Mouse (Mus musculus): ENCODE results near the gene Me3.

DNA sequence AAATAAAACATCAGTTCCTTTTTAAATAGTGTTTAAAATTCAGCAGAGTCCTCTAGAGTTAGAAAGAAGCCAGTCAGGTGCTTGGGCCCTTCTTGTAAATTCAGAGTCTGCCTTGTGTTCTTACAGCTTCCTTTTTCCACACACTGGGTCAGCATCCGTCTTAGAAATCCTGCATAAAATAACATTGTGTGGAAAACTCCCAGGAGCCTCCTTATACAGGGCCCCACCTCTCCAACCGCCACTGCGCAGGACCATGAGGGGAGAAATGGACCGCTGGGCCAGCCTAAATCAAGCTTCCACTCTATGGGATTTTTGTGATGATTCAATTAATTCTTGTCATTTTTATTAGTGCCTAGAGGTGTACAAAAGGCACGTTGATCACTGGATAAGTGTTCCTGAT is 259.2 kb downstream of the Me3 start:
- TF ChIP-seq CTCF (IDR thresholded peaks at IDR 0.05; ENCODE audit: extremely low read depth, insufficient read depth, insufficient read length, insufficient replicate concordance) (no peak), POLR2A (IDR thresholded peaks at IDR 0.05; ENCODE audit: low read depth, low read length) (no peak)
